Mouse (Mus musculus) spleen, adult 2 months (tissue): ENCODE measurements at regions not wholly inside any gene's neighbourhood (a gene's known extent, or its start where the extent isn't known, plus 50 kb on each side); places are given as distances from the start of the nearest gene placed in this dataset.

Experiments used
- CTCF ChIP-seq: fragments of 200-500 bp; IDR thresholded peaks from 2 replicates; pipeline ENCODE4 v1.5.1; 2011; ENCODE audit warnings: mild to moderate bottlenecking, inconsistent platforms; ENCODE audit not compliant: insufficient read depth, insufficient read length, insufficient replicate concordance; ENCODE audit errors: extremely low read depth
- POLR2A ChIP-seq: fragments of 200-500 bp; IDR thresholded peaks from 2 replicates; pipeline ENCODE4 v1.6.1; 2011; ENCODE audit warnings: low read depth, low read length, inconsistent platforms

DNA sequence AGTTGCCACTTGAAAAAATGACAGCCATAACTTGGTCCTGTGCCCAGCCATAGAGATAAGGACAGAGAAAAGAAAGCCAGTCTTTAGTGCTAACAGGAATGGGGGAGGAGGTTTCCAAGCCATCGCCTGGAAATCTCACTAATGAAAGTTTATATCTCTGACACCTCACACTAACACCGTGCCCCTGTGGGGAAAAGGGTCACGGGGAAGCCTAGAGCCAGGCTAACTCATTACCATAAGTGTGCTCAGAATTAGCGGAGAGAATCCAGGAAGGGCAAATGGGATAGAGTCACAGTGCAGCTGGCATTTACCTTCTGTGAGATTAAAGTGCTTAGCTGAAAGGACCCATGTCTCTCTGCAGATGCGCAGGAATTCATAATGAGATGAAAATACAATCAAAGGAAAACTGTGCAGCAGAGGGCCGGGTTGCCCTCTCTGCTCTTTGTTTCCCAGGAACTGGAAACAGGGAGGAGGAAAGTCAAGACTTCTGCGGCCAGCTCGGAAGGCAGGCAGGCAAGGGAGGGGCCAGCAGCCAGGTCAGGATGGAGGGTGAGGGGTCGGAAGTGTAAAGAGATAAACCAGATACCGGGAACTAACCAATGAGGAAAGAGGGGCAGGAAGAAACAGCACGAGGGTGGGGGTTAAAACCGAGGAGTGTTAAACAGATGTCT lies 945.7 kb upstream of the Car8 start:
- no peak for TF ChIP-seq POLR2A
- no peak for TF ChIP-seq CTCF
